Mouse (Mus musculus) heart, embryonic 12.5 days (tissue): ENCODE results near the gene Igf2bp2. TPM values are rescaled to one million over a fixed set of nuclear protein-coding genes. Genes with fewer than 3 reads are reported as not detected.
A peak's percentile ranks its signal among the peaks of the same experiment; 100 is the strongest.

ENCODE experiments used
- ATAC-seq: fragments of 200-750 bp; cut with Nextera tagmentation; 2 replicates; pipeline ENCODE4 v1.8.0; 2017; ENCODE audit warnings: moderate TSS enrichment, moderate library complexity; ENCODE audit not compliant: insufficient number of reproducible peaks, low FRiP score
- H3K27ac ChIP-seq: fragments of 300-500 bp; sonication (generic); 2 replicates; pipeline ENCODE4 v1.5.1; 2016; ENCODE audit warnings: mild to moderate bottlenecking, moderate library complexity; ENCODE audit not compliant: poor library complexity, severe bottlenecking
- H3K27me3 ChIP-seq: fragments of 300-500 bp; sonication (generic); replicated peaks from 2 replicates; pipeline ENCODE4 v1.6.1; 2016; ENCODE audit warnings: mild to moderate bottlenecking, moderate library complexity
- H3K36me3 ChIP-seq: fragments of 300-500 bp; sonication (generic); 2 replicates; pipeline ENCODE4 v1.6.1; 2016; ENCODE audit warnings: mild to moderate bottlenecking, moderate library complexity
- H3K4me1 ChIP-seq: fragments of 300-500 bp; sonication (generic); replicated peaks from 2 replicates; pipeline ENCODE4 v1.6.1; 2016; ENCODE audit warnings: mild to moderate bottlenecking
- H3K4me2 ChIP-seq: fragments of 300-500 bp; sonication (generic); 2 replicates; pipeline ENCODE4 v1.6.1; 2016; ENCODE audit warnings: mild to moderate bottlenecking, moderate library complexity
- H3K4me3 ChIP-seq: fragments of 300-500 bp; sonication (generic); 2 replicates; pipeline ENCODE4 v1.5.1; 2016; ENCODE audit warnings: mild to moderate bottlenecking
- H3K9ac ChIP-seq: fragments of 300-500 bp; sonication (generic); 2 replicates; pipeline ENCODE4 v1.6.1; 2016; ENCODE audit warnings: mild to moderate bottlenecking, moderate library complexity
- H3K9me3 ChIP-seq: fragments of 300-500 bp; sonication (generic); replicated peaks from 2 replicates; pipeline ENCODE4 v1.6.1; 2016; ENCODE audit warnings: mild to moderate bottlenecking, moderate library complexity
- WGBS: fragments of 180-500 bp; shearing (Covaris S2); methylation state at CpG from one replicate; pipeline ENCODE4 v1.1.7; 2016; 5-methylcytosine and 5-hydroxymethylcytosine counted together
- polyA plus RNA-seq: library from polyadenylated mRNA; unstranded; fragments of >200 nt; fragmentation: Nextera tagmentation; extraction: Ambion mirVana; gene quantifications from 2 replicates; pipeline ENCODE4 v1.2.1, GENCODE M21; 2016

Gene Igf2bp2
- polyA plus RNA-seq, 1 experiment from 2014 or later = 85.3 TPM

DNA sequence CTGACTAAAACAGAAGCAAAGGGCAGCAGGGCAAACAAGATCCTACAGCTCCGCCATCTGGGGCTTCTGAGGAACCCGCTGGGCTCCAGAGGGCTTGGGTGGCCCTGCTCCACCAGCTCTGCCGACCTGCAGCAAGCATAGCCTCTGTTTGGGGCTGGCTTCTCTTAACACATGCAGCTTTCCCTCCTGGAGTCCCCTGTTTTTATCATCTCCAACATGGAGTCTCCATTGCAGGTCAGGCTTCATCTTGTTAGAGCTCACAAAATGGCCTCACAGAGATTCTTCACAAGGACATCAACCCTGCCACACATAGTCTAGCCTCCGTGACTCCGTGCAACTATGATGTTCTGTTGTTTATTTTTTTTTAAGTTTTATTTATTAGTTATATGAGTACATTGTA is 2.5 kb upstream of the Igf2bp2 start:
- WGBS = 83% methylated on average over 5 of the region's 5 CpGs
- no peak overlapping the region for H3K4me2 ChIP-seq
- H3K36me3 ChIP-seq = no peaks in the 10 kb centered on the region
- peaks cover 13% of the 10 kb centered on the region for H3K4me1 ChIP-seq
- H3K9ac ChIP-seq = no peak overlapping the region
- H3K9me3 ChIP-seq = no peaks in the 10 kb centered on the region
- no peak overlapping the region for H3K27ac ChIP-seq
- H3K4me3 ChIP-seq = no peak overlapping the region
- no peak for ATAC-seq
- no peaks in the 10 kb centered on the region for H3K27me3 ChIP-seq

DNA sequence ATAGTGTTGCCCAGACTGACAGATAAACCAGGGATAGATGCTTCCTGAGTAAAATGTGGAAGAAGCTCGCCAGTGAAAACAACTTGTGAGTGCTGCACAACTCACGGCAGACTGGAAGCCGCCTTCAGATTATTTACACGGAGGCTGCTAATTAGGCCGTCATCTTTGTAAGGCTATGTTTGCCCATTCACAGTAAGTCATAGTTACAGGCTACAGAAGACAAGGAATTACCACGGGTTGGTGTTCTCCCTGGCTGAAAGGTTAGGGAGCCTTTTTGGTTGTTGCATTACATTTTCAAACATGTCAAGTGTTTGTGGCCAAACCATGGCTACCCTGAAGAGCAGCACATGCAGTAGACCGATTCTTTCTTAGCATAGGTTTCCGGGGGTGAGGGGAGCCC is 1.3 kb upstream of the Igf2bp2 start:
- H3K27ac ChIP-seq = no peak overlapping the region
- WGBS = 44% methylated on average over 8 of the region's 8 CpGs
- H3K9ac ChIP-seq = no peak overlapping the region
- peak overlapping the region; percentile 80; the same call in 1 of the 2 replicates for H3K4me2 ChIP-seq
- no peaks in the 10 kb centered on the region for H3K9me3 ChIP-seq
- ATAC-seq = no peak
- H3K27me3 ChIP-seq = no peaks in the 10 kb centered on the region
- H3K36me3 ChIP-seq = no peaks in the 10 kb centered on the region
- H3K4me3 ChIP-seq = peak overlapping the region; percentile 94; the same call in 1 of the 2 replicates
- H3K4me1 ChIP-seq = peaks cover 13% of the 10 kb centered on the region

DNA sequence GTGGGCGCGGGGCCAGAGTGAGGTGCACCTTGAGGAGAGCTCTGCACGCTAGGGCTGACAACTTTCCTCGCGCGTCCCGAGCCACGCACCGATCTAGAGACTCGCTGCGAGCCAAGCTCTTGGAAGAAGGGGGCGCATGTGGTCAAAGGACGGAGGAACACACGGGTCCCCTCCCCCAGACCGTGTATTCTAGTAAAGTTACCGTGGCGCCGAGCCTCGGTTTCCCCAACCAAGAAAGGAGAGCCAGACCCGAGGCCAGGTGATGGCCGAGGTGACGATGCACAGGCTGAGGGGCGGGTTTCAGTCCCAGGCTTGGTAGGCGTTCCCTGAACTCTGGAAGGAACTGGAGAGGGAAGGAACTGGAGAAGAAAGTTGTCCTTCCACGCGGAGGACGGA is 355 bp upstream of the Igf2bp2 start:
- peak; percentile 43 for ATAC-seq
- peak overlapping the region; percentile 80 for H3K4me2 ChIP-seq
- H3K4me1 ChIP-seq = peaks cover 11% of the 10 kb centered on the region
- H3K27me3 ChIP-seq = no peaks in the 10 kb centered on the region
- peak overlapping the region; percentile 92 for H3K27ac ChIP-seq
- peak overlapping the region; percentile 91 for H3K9ac ChIP-seq
- no peaks in the 10 kb centered on the region for H3K36me3 ChIP-seq
- under 1% methylated on average over 27 of the region's 27 CpGs for WGBS
- H3K9me3 ChIP-seq = no peaks in the 10 kb centered on the region
- peak overlapping the region; percentile 94 for H3K4me3 ChIP-seq

DNA sequence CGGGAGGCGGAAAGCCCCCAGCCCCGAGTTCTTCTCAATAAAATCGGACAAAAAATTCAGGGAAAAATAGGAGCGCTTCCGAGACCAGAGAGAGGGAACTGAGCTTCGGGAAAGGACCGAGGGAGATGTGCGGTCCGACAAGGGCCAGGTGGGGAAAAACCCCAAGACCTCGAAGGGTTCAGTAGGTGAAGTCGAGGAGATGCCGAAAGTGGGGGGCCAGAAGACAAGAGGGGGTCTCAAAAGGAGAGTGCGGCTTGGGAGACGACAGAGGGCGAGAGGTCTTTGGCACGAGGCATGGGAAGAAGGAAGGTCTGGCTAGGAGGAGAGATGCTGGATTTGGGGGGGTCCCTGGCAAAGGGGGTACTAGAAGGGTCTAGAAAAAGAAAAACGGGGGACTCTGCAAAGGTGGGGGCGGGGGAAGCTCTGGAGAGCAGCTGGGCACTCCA is 1.0 kb downstream of the Igf2bp2 start:
- Histone ChIP-seq H3K27ac (peak overlapping the region; percentile 92), H3K4me1 (peaks cover 10% of the 10 kb centered on the region), H3K9me3 (no peaks in the 10 kb centered on the region), H3K9ac (peak overlapping the region; percentile 91), H3K4me2 (peak overlapping the region; percentile 80), H3K4me3 (peak overlapping the region; percentile 94), H3K36me3 (no peaks in the 10 kb centered on the region), H3K27me3 (no peaks in the 10 kb centered on the region)
- ATAC-seq = peak; percentile 15; the same call in 1 of the 2 replicates
- WGBS = under 1% methylated on average over 19 of the region's 19 CpGs

DNA sequence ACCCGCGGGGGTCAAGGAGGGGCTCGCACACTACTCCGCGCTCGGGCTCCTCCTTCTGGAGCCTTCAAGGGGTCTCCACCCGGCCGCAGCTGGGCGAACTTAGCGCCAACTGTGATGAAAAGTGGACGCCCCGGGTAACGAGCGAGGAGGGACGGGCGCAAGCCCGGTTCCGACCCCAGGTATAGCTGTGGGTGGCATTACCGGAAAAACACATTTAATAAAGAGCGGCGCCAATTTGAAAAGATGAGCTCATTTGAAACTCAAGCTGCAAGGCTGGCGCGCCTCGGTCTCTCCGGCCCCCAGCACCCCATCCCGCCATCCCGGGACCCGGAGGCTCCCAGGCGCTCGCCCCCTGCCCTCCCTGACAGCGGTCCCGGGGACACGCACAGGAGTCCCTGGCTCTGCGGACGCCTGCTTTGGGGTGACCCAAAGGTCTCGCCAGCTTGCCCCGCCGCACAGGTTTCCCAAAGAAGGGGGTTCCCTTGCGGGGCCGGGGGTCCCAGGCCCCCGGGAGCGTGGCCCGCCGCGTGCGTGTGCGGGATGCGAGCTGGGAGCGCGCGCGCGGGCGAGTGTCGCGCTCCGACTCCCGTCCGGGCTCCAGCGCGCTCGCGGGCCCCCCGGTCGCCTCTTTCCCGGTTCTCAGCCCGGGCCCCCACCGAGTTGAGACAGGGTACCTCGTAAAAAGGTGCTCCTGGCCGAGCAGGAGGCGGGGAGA is 1.6 kb downstream of the Igf2bp2 start:
- Histone ChIP-seq H3K27me3 (no peaks in the 10 kb centered on the region), H3K4me2 (peak overlapping the region; percentile 80), H3K4me3 (peak overlapping the region; percentile 94), H3K36me3 (no peaks in the 10 kb centered on the region), H3K9ac (peak overlapping the region; percentile 91), H3K27ac (peak overlapping the region; percentile 92), H3K9me3 (no peaks in the 10 kb centered on the region), H3K4me1 (peaks cover 10% of the 10 kb centered on the region)
- ATAC-seq = 0 out of 2 replicates have a peak, but pooled peaks have one; percentile 40
- WGBS = 0% methylated on average over 67 of the region's 71 CpGs

DNA sequence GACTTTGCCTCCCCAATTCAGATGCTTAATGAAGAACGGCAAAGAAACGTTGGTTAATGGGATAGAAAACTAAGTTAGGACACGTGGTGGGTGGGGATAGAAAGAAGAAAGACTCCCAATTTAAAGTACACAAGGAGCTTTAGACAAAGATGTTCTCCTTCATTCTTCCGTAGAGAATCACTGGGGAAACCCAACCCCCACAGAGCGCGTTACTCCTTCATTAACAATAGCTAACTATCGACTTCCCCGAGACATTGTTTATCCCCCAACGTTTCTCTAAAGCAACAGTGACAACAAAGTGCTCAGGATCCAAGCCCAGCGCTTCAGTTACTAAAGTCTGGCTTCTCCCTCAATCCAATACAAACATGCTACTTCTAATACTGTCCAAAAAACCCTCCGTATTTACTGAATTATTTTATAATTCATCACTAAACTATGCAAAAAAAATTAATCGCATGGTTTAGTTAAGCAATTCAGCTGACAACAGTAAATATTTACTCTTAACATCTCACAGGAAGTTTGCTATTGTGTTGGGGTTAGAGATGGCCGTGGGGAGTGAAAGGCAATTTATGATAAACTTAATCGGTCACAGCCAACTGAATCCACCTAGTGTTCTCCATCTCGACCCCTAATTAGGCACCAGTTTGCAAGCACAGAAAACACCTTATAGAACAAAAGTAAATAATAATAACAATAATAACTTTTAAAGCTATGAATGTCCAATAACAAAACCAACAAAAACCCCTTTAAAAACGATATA is 2.5 kb downstream of the Igf2bp2 start:
- H3K36me3 ChIP-seq = no peaks in the 10 kb centered on the region
- H3K9ac ChIP-seq = peak overlapping the region; percentile 28
- H3K27ac ChIP-seq = no peak overlapping the region
- no peak for ATAC-seq
- peaks cover 10% of the 10 kb centered on the region for H3K4me1 ChIP-seq
- no peaks in the 10 kb centered on the region for H3K27me3 ChIP-seq
- H3K9me3 ChIP-seq = no peaks in the 10 kb centered on the region
- H3K4me3 ChIP-seq = peak overlapping the region; percentile 94
- WGBS = 2% methylated on average over 16 of the region's 16 CpGs
- peak overlapping the region; percentile 80 for H3K4me2 ChIP-seq

DNA sequence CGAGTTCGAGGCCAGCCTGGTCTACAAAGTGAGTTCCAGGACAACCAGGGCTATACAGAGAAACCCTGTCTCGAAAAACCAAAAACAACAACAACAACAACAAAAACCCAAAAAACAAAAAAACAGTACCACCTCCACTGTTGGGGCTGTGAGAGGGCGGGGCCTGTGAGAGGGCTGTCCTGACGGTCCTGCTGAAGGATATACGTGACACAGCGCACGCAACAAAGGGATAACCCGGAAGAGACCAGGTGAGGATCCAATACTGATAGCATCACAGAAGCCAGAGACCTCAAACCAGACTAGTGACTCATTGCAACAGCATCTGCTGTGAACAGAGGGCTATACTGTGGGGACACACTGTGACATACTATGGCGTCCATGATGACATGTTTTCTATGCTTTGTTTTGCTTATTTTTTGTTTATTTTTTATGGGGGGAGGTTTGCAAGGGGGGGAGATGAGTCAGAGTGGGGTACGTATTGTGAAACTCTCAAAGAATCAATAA is 10.1 kb downstream of the Igf2bp2 start:
- Histone ChIP-seq H3K27me3 (no peaks in the 10 kb centered on the region), H3K4me2 (no peak overlapping the region), H3K4me1 (peaks cover 43% of the 10 kb centered on the region), H3K9me3 (no peaks in the 10 kb centered on the region), H3K9ac (no peak overlapping the region), H3K36me3 (no peaks in the 10 kb centered on the region), H3K27ac (no peak overlapping the region), H3K4me3 (no peak overlapping the region)
- WGBS = 88% methylated on average over 11 of the region's 11 CpGs
- ATAC-seq = no peak

DNA sequence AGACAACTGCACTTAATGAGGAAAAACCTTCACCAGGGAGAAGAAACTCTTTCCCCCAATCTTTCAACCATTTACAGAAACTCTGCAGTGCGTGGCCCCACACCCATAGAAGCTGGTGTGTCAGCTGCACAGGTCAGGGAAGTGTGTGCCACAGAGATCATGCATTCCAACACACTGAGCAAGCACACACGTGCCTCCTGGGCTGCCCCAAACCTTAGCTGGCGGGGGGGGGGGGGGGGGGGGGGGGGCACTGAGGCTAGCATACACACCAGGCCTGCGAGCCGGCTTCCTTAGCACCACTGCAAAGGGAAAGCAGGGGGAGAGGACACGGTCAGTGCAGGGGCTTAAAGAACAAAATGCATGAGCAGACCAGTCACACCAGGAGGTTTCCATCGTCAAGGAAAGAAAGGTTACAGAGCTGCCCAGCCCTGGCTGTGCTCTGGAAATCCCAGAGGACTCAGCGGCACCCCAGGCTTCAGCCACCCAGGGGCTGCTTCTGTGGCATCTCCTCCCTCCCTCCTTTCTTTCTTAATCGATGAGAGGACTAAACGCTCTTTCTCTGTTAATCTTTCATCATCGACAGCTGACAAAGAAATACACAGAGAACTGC is 11.3 kb downstream of the Igf2bp2 start:
- H3K9me3 ChIP-seq = no peaks in the 10 kb centered on the region
- 0 out of 2 replicates have a peak overlapping the region, but pooled peaks have one; percentile 8 for H3K4me3 ChIP-seq
- ATAC-seq = 0 out of 2 replicates have a peak, but pooled peaks have one; percentile 61
- H3K4me1 ChIP-seq = peaks cover 55% of the 10 kb centered on the region
- peak overlapping the region; percentile 53 for H3K4me2 ChIP-seq
- H3K27ac ChIP-seq = peak overlapping the region; percentile 78
- no peaks in the 10 kb centered on the region for H3K36me3 ChIP-seq
- no peaks in the 10 kb centered on the region for H3K27me3 ChIP-seq
- WGBS = 24% methylated on average over 9 of the region's 11 CpGs
- no peak overlapping the region for H3K9ac ChIP-seq

DNA sequence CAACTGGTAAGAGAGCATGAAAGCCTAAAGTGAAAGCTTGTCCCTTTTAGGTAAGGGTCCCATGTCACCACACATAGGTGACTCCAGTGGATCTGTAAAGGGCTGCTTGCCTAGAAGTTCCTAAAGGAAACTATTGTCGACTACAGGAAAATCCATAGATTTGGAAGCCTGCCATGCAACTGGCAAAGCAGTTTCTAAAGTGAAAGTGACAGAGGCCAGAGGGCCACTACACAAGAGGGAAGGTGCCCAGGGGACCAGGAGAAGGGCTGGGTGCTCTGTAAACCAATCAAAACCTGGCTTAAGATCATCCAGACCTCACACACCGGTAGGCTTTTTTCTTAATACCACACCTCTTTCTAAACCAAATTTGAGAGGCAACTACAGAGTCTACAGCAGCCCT is 12.7 kb downstream of the Igf2bp2 start:
- Histone ChIP-seq H3K9ac (0 out of 2 replicates have a peak overlapping the region, but pooled peaks have one; percentile 4), H3K4me3 (0 out of 2 replicates have a peak overlapping the region, but pooled peaks have one; percentile 11), H3K4me1 (peaks cover 68% of the 10 kb centered on the region), H3K9me3 (no peaks in the 10 kb centered on the region), H3K36me3 (no peaks in the 10 kb centered on the region), H3K27ac (peak overlapping the region; percentile 81), H3K27me3 (no peaks in the 10 kb centered on the region), H3K4me2 (peak overlapping the region; percentile 42)
- ATAC-seq = no peak
- WGBS = 23% methylated on average over 2 of the region's 2 CpGs

DNA sequence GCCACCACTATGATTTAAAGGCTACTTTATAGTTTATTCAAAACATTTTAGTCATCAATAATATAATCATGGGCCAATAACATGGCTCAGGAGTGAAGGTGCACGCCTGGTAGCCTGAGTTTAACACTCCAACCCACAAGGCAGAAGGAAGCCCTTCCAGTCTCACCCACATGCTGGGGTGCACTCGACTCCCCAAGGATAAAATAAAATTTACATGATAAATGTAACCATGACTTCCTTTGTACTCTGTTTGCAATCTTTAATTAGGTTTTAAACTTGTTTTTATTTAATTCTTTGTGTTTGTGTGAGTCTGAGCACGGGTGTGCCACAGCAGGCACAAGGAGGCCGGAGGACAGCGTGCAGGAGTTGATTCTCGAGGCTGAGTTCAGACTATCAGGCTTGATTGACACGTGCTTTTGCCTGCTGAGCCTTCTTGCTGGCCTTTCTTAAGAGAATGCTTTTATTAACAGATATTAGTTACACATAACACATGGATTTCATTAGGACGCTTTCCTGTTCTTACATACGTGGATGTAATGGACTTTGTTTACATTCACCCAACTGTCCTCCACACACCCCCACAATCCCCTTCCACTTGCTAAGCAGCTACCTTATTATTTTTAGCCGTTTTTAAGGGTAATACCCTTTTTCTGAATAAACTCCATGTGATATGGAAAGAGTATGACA is 13.3 kb downstream of the Igf2bp2 start:
- Histone ChIP-seq H3K4me1 (peaks cover 74% of the 10 kb centered on the region), H3K4me3 (no peak overlapping the region), H3K27ac (peak overlapping the region; percentile 81), H3K4me2 (peak overlapping the region; percentile 42), H3K9me3 (no peaks in the 10 kb centered on the region), H3K36me3 (no peaks in the 10 kb centered on the region), H3K9ac (no peak overlapping the region), H3K27me3 (no peaks in the 10 kb centered on the region)
- ATAC-seq = no peak
- WGBS = 56% methylated on average over 10 of the region's 10 CpGs
